Mouse (Mus musculus) cerebral cortex, adult 2 months (tissue): ENCODE results near the gene Xrcc1.

Source experiments
- whole genome bisulfite sequencing: fragments of 180-500 bp; shearing (Covaris S2); methylation state at CpG from one replicate; pipeline ENCODE4 v1.1.7; 2018; 5-methylcytosine and 5-hydroxymethylcytosine counted together

Gene Xrcc1

DNA sequence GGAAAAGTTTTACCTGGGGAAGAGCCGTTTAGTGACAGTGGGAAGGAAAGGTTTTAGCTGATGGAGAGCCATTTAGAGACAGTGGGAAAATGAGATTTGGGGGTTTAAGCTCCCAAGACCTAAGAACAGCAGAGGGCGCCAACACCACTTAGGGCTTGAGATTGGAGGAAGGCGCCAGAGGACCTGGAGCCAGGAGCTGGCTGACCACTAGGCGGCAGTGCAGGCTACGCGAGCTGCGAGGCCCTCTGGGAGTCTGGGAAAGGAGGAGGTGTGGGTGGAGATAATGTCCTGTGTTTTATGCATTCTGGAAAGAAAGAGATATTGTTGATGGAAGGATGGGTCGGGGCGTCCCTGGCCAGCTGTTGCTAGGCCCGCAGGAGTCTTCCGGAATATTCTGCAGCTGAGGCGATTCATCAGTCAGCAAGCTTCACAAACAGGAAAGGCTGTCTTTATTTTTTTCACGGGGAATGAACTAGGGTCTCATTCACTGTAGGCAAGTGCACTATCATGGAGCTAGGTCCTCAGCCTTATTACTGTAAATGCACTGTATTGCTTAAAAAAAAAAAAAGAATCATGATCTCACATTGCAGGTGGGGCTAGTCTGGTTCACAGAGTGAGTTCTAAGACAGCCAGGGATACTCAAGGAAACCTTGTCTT, 55.0 kb downstream of the Xrcc1 start:
- 3% methylated on average over 13 of the region's 13 CpGs for WGBS

DNA sequence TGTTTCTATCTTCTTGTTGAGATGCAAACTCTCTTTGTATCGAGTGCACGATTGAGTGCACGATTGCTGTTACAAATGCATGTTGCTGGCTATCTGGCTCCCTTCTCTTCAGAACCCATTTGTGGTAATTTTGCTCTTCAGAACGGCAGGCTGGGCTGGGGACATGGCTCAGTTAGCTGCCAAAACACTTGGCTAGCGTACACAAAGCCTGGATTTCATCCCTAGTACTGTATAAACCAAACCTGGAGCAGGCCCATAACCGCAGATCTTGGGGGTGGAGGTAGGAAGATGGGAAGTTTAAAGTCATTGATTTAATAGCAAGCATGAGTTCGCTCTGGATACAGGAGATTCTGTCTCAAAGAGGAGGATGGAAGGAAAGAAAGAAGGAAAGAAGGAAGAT, 59.5 kb downstream of the Xrcc1 start:
- 55% methylated on average over 7 of the region's 7 CpGs for WGBS

DNA sequence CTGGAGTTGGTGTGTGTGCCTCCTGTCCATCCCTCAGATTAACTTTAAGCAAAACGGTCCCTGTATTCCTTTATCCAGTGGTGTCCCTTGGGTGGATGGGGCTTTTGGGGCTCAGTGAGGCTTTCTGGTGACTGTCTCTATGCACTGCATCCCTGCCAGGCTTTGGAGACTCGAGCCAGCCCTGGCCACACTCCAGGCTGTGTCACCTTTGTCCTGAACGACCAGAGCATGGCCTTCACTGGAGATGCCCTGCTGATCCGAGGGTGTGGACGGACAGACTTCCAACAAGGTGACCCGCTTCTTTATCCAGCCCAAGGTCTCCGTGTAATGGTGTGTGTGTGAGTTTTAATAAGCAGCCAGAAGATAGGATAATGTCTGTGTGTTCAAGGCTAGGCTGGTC, 60.0 kb downstream of the Xrcc1 start:
- WGBS = 86% methylated on average over 7 of the region's 7 CpGs

DNA sequence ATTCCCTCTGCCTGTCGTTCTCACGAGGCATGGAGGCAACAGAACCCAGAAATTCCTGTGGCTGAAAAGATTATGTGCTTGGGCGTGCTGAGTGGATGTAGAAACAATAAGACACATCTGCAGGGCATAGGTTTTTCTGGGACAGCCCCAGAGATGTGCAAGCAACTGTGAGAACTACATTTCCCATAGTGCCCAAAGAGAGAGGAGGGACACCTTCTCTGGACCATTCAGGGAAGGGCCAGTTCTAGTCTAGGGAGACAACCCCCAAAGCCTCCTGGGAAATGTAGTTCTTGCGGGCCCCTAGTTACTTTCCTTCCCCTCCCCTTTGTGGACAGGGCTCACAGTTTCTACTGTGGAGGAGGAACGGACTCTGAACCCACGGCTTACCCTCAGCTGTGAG, 61.9 kb downstream of the Xrcc1 start:
- WGBS = 74% methylated on average over 6 of the region's 6 CpGs

DNA sequence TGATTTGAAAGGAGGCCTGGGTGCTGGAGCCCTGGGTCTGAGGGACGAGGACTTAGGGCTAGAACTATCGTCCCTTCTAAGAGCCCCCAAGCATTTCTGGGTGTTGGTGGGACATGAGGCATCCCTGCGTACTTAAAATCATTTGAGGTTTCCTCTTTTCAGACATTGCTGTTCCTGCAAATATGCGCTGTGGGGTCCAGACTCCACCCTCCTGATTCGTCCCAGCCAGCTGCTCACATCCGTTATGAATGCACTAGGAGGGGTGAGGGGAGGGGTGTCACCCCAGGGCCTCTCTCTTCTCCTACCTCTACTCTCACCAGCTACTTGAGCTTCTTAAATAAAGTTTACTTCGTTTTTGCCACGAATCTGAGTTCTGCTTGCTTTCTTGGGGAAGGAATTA, 62.5 kb downstream of the Xrcc1 start:
- 87% methylated on average over 8 of the region's 8 CpGs for WGBS

DNA sequence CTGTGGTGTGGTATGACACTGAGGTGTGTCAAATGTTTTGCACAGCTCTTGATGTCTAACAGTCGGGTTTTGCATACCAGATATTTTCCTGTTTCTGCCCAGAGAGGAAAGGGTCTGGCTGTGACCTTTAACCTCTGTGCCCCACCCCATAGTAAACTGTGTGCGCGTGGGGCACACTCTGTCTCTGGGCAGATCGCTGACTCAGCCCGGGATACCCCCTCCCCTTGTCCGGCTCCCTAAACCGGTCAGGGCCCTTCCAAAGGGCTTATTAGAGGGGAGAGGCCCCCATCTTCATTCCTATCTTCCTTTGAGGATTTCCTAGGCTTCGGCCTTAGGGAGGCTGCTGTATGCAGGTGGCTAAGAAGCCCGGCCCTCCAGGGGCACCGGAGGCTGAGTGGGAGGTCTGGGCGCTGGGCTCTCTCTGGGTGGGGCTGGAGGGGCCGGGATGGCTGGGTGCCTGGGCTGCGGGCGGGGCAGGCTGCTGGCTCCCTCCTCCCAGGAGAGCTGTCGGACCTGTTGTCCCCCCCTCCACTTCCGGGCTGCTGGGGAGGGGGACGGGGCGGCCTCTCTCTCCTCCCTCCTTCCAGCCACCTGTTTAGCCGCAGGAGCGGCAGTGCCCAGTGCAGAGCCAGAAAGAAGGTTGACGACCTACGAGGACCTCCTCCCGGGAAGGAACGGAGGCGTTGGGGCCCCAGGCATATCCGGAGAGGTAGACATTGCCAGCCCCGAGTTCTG, 64.2 kb downstream of the Xrcc1 start, which contains the start of gene Phldb3:
Gene Phldb3 (plus strand): TSS at position 620 of the 735 bp plus-strand sequence.
- WGBS = 16% methylated on average over 27 of the region's 27 CpGs

DNA sequence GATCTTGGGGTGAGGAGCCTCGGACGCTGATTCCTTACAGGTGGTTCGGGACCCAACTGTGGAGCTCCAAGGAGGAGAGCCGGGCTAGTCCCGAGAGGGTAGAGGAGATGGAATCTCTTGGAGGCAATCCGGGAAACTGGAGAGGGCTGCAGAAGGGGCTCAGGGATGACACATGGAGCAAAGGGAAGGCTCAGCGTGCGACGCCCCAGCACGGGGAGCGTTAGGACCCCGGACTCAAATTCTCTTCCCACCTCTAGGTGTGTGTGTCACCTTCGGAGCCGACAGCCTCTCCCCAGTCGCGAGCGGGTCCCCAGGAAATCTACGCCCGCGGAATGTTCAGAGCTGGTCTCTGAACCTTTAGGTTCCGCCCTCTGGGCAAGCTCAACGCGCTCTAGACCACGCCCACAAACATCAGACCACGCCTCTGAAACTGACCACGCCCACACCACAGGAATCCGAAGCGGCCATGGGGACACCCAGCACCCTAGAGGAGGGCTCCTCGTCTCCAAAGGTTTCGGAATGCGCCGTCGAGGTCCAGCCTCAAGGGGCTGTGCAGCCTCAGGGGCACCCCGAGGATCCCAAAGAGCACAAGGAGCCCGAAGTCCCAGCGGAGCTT, 64.9 kb downstream of the Xrcc1 start:
- WGBS = 3% methylated on average over 36 of the region's 36 CpGs

DNA sequence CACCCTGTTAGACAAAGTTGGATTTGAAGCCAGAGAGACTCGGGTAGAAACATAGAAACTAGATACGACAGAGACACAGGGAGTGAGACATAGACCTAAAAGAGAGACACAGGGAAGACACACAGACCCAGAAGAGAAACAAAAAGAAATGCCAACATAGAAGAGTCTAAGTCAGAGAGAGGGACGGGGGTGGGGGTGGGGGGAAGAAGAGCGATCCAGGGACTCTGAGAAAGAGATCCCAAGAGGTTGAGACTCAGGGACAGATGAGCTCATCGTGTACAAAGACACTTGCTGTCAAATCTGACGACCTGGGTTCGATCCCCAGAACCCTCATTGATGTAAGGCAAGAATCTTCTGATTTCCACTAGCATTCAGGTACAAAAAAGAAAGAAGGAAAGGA, 65.6 kb downstream of the Xrcc1 start:
- 20% methylated on average over 7 of the region's 7 CpGs for WGBS

DNA sequence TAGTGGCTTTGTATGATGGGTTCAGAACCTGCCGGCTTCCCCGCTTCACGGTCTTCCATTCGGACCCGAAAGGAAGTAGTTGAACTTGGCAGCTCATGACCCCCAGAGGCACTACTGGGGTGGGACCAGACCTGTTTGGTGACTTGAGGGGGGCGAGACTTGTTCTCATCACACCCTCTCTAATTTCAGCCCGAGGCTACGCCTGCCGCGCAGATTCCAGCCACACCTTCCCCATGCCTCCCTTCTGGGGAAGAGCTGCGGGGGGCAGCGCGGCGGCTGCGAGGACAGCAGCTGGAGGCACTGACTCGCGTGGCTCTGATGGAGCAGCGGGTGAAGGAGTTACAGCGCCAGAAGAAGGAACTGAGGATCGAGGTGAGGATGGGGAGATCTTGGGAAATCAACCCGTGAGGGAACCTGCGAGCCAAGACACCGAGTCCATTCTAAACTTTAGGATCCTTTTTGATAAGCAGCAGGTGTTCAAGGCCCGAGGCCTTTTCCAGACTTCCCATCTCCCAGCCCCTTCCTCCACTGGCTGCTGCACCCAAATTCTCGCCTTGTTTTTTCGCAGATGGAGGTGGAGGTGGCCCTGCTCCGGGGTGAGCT, 66.3 kb downstream of the Xrcc1 start:
- WGBS = 23% methylated on average over 27 of the region's 27 CpGs

DNA sequence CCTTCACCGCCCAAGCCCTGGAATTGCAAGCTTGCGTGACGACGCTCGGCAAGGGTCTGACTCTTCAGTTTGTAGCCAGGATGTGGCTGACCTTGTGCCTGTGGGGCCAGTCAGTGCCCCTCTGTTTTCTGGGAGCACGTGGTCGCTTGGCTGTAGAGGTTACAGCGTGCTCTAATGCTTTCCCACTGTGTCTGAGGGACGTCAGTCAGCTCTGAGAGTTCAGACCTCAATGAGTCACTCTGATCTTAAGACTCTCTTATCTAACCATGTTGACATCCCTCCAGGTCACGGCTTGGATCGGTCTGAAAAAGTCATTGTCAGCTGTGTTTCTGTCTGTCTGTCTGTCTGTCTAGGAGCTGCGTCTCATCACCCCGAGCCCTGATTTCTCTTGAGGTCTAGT, 68.7 kb downstream of the Xrcc1 start:
- WGBS = 89% methylated on average over 13 of the region's 13 CpGs

DNA sequence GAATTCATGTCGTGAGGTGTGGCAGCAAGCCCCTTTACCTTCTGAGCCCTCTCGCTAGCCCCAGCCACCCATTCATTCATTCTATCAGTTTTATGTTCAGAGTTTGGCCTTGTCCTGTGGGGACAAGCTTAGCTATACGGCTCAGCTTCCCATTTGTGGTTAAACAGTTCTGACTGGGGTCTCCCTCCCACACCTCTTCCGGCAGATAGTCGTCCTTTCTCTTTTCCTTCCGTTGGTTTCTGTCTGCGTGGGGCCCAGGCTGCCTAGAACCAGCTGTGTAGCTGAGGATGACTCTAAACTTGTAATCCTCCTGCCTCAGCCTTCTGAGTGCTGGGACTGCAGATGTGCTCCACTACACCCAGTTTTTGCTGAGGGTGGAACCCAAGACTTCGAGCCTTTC, 71.7 kb downstream of the Xrcc1 start:
- WGBS = 85% methylated on average over 8 of the region's 8 CpGs

DNA sequence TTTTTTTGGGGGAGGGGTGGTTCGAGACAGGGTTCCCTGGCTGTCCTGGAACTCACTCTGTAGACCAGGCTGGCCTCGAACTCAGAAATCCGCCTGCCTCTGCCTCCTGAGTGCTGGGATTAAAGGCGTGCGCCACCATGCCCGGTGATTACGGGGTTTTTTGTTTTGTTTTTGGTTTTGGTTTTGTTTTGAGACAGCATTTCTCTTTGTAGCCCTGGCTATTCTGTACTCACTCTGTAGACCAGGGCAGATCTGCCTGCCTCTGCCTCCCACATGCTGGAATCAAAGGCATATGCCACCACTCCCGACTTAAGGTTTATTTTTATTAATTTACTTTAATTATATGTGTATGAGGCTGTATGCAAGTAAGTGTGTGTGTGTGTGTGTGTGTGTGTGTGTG, 72.3 kb downstream of the Xrcc1 start:
- 88% methylated on average over 8 of the region's 8 CpGs for WGBS

DNA sequence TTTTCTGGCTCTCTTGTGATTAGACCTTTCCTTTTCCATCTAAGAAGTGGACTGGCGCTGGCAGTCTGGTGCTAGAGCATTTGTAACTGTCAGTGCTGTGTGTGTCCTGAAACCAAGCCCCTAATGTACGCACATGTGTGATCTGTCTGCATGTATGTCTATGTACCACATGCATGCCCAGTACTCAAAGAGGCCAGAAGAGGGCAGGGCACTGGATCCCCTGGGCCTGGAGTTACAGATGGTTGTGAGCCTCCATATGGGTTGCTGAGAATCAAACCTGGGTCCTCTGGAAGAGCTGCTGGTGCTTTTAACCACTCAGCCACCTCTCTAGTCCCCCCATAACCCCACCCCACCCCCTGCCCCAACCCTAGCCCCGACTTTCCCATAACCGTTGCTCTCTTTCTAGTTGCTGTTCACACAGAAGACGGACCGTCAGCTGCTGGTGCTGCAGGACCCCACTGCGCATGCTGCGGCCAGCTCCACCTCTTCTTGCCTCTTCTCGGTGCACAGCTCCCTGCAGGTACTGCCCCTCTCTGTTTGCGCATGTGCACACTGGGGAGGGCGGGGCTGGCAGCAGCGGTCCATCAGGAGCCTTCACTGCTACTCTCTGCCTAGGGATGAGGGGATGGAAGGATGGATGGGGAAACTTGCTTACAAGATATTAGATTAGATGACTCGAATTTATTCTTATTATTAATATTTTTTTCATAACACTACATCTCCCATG, 73.7 kb downstream of the Xrcc1 start:
- WGBS = 75% methylated on average over 13 of the region's 13 CpGs

DNA sequence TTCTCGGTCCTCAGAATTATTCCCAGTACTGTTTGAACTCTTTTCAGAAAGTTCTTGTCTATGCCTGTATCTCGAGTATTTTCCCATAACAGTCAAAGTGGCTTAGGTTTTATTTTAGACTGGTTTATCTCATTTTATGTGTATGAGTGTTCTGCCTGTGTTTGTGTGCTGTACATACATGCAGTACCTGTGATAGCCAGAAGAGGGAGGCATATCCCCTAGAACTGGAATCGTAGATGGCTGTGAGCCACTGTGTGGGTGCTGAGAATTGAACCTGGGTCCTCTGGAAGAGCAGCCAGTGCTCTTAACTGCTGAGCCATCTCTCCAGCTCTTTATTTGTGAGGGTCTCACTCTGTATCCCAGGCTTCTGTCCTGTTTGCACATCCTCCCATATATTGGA, 75.1 kb downstream of the Xrcc1 start:
- 88% methylated on average over 3 of the region's 3 CpGs for WGBS

DNA sequence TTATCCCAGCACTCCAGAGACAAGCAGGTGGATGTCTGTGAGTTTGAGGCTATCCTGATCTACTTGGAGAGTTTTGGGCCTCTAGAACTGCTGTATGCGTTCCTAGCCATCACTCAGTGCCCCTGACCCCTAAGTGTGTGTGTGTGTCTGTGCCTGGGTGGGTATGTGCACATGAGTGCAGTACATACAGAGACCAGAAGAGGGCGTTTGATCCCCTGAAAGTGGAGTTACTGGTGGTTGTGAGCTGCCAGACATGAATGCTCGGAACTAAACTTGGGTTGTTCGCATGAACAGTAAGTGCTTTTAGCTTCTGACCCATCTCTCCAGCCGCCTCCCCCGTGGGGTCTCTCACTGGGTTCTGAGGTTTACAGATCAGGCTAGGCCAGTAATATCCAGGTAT, 76.9 kb downstream of the Xrcc1 start:
- 82% methylated on average over 6 of the region's 6 CpGs for WGBS
